Mouse (Mus musculus): ENCODE results near the gene Sfmbt2. TPM values are rescaled to one million over a fixed set of nuclear protein-coding genes. Genes with fewer than 3 reads are reported as not detected.
"Not testable (repeated sequence)": the region's sequence is repeated elsewhere in the genome, so short reads cannot be mapped to it uniquely, and the experiment has no call there.

Sfmbt2 gene
- polyA plus RNA-seq, 1 experiment from 2014 or later, result 2.3 TPM

DNA sequence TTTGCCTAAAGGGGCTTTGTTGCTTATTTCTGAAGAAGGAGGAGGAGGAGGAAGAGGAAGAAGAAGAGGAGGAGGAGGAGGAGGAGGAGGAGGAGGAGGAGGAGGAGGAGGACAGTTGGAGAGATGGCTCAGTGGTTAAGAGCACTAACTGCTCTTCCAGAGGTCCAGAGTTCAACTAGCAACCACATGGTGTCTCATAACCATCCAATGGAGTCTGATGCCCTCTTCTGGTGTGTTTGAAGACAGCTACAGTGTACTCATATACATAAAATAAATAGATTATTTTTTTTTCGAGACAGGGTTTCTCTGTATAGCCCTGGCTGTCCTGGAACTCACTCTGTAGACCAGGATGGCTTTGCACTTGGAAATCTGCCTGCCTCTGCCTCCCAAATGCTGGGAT is 26.2 kb upstream of the Sfmbt2 start:
- not testable (repeated sequence) for H3K4me3 ChIP-seq (ENCODE audit: low read depth, low read length); H3K27me3 ChIP-seq (ENCODE audit: control insufficient read depth, insufficient read depth, low read length); H3K9me3 ChIP-seq (ENCODE audit: control insufficient read depth, low read depth, low read length); ATAC-seq (ENCODE audit: insufficient number of reproducible peaks, insufficient read depth, low FRiP score, low read depth); H3K36me3 ChIP-seq (ENCODE audit: control insufficient read depth, insufficient read depth, low read length); H3K4me2 ChIP-seq (replicated peaks; ENCODE audit: low read depth, low read length); H3K27ac ChIP-seq (ENCODE audit: low read length); H3K9ac ChIP-seq (replicated peaks; ENCODE audit: low read depth, low read length); H3K4me1 ChIP-seq (ENCODE audit: control insufficient read depth, insufficient read depth, low read length)
- WGBS, result 88% methylated on average over 1 of the region's 1 CpGs

DNA sequence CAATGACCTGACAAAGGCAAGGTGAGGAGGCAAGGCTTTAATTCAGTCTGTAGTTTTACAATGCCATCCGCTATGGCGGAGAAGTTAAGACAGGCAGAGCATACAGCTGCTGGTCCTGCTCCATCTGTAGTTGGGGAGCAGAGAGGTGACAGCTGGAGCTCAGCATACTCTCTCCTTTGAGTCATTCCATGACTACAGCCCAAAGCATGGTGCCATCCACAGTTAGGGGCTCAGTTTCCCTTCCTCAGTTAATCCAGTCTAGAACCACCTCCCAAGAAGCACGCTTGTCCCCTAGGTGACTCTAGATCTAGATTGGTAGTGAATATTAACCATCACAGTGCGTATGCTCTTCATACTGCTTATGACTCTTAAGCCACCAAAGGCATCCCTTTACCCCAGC is 23.1 kb upstream of the Sfmbt2 start:
- no peak overlapping the region for H3K4me3 ChIP-seq (ENCODE audit: low read depth, low read length)
- no peaks in the 10 kb centered on the region for H3K9me3 ChIP-seq (ENCODE audit: control insufficient read depth, low read depth, low read length)
- H3K4me1 ChIP-seq (ENCODE audit: control insufficient read depth, insufficient read depth, low read length), result no peaks in the 10 kb centered on the region
- no peak for ATAC-seq (ENCODE audit: insufficient number of reproducible peaks, insufficient read depth, low FRiP score, low read depth)
- 81% methylated on average over 4 of the region's 4 CpGs for WGBS
- H3K27me3 ChIP-seq (ENCODE audit: control insufficient read depth, insufficient read depth, low read length), result no peaks in the 10 kb centered on the region
- H3K4me2 ChIP-seq (replicated peaks; ENCODE audit: low read depth, low read length), result no peak overlapping the region
- H3K27ac ChIP-seq (ENCODE audit: low read length), result no peak overlapping the region
- no peak overlapping the region for H3K9ac ChIP-seq (replicated peaks; ENCODE audit: low read depth, low read length)
- no peaks in the 10 kb centered on the region for H3K36me3 ChIP-seq (ENCODE audit: control insufficient read depth, insufficient read depth, low read length)

DNA sequence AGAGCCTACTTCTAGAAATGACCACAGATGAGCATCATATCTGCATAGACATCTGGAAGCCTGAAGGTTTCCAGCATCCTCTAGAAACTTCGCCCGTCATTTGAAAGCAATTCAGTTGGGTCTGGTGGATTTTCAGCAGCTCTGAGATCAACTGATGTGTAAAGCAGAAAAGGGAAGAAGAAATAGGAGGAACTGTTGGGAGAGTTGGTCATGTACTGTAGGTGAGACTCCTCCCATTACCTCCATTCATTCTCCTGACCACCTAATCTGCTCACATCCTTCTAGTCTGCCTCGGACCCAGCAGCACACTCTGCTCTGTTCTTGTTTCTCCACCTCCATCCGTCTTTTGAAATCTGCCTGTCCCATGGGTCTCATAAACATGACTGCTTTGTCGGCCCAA is 22.3 kb upstream of the Sfmbt2 start:
- Histone ChIP-seq H3K36me3 (ENCODE audit: control insufficient read depth, insufficient read depth, low read length) (no peaks in the 10 kb centered on the region), H3K27ac (ENCODE audit: low read length) (no peak overlapping the region), H3K4me2 (replicated peaks; ENCODE audit: low read depth, low read length) (no peak overlapping the region), H3K9ac (replicated peaks; ENCODE audit: low read depth, low read length) (no peak overlapping the region), H3K9me3 (ENCODE audit: control insufficient read depth, low read depth, low read length) (no peaks in the 10 kb centered on the region), H3K27me3 (ENCODE audit: control insufficient read depth, insufficient read depth, low read length) (no peaks in the 10 kb centered on the region), H3K4me1 (ENCODE audit: control insufficient read depth, insufficient read depth, low read length) (no peaks in the 10 kb centered on the region), H3K4me3 (ENCODE audit: low read depth, low read length) (no peak overlapping the region)
- WGBS, result 85% methylated on average over 5 of the region's 5 CpGs
- ATAC-seq (ENCODE audit: insufficient number of reproducible peaks, insufficient read depth, low FRiP score, low read depth), result no peak

DNA sequence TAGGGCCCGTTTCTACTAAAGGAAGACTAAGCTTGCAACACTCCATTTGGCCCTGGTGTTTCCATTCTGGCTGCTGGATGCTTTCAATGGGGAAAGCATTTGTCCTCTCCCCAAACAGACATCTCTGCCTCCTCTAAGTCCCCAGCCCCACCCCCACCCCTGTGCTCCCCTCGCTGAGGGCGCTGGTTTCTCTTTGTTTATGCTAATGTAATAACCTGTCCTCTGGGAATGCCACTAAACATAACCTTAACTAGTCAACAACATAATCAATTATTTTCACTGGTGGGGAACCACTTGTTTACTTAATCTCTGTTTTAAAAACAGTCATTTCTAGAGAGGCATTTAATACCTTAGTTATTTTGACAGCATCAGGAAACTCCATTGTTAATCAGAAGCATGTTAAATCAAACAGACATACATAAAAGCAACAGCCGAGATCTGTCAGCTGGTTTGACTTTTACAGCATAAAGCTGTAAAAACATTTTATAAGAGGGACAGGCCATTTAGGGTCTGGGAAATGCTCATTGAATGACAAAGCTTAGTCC is 20.0 kb upstream of the Sfmbt2 start:
- no peaks in the 10 kb centered on the region for H3K4me1 ChIP-seq (ENCODE audit: control insufficient read depth, insufficient read depth, low read length)
- WGBS, result 10% methylated on average over 4 of the region's 4 CpGs
- H3K4me3 ChIP-seq (ENCODE audit: low read depth, low read length), result no peak overlapping the region
- no peaks in the 10 kb centered on the region for H3K36me3 ChIP-seq (ENCODE audit: control insufficient read depth, insufficient read depth, low read length)
- H3K9ac ChIP-seq (replicated peaks; ENCODE audit: low read depth, low read length), result no peak overlapping the region
- no peaks in the 10 kb centered on the region for H3K9me3 ChIP-seq (ENCODE audit: control insufficient read depth, low read depth, low read length)
- H3K27ac ChIP-seq (ENCODE audit: low read length), result no peak overlapping the region
- no peak overlapping the region for H3K4me2 ChIP-seq (replicated peaks; ENCODE audit: low read depth, low read length)
- no peak for ATAC-seq (ENCODE audit: insufficient number of reproducible peaks, insufficient read depth, low FRiP score, low read depth)
- no peaks in the 10 kb centered on the region for H3K27me3 ChIP-seq (ENCODE audit: control insufficient read depth, insufficient read depth, low read length)

DNA sequence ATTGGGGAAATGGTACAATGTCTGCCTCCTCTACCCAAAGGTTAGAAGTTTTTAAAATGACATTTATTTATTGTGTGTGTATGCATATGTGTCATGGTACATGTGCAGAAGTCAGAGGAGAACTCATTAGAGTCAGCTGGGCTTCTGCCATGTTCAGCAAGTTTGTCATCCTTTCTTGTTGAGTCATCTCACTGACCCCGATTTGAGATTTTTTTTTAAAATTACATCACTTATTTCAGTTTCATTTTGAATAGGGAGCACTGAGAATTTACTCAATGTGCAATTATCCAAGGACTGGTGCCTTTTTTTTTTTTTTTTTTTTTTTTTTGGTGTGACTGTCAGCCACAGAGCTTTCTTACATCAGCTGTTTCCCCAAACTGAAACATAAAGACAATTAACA is 19.2 kb upstream of the Sfmbt2 start:
- no peaks in the 10 kb centered on the region for H3K27me3 ChIP-seq (ENCODE audit: control insufficient read depth, insufficient read depth, low read length)
- H3K9ac ChIP-seq (replicated peaks; ENCODE audit: low read depth, low read length), result no peak overlapping the region
- H3K4me3 ChIP-seq (ENCODE audit: low read depth, low read length), result no peak overlapping the region
- no peaks in the 10 kb centered on the region for H3K36me3 ChIP-seq (ENCODE audit: control insufficient read depth, insufficient read depth, low read length)
- H3K27ac ChIP-seq (ENCODE audit: low read length), result no peak overlapping the region
- WGBS, result 66% methylated on average over 1 of the region's 1 CpGs
- ATAC-seq (ENCODE audit: insufficient number of reproducible peaks, insufficient read depth, low FRiP score, low read depth), result no peak
- no peaks in the 10 kb centered on the region for H3K4me1 ChIP-seq (ENCODE audit: control insufficient read depth, insufficient read depth, low read length)
- H3K9me3 ChIP-seq (ENCODE audit: control insufficient read depth, low read depth, low read length), result no peaks in the 10 kb centered on the region
- no peak overlapping the region for H3K4me2 ChIP-seq (replicated peaks; ENCODE audit: low read depth, low read length)

DNA sequence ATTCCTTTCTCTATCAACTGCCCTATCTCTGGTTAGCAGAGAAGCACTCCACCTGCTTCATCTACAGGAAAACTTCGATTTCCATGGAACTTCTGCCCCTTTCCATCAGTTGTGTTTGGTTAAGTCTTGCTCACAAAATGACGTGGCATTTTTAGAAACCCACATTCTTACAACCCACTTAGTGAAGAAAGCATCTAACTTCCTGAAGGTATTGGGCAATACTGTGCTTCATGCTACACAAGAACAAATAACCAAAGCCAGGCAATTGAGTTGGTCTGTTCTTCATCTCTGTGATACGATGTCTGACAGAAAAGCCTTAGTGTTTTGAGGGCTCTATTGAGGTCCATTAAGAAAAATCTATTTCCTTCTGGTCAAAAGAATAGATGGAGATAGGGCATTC is 17.4 kb upstream of the Sfmbt2 start:
- Histone ChIP-seq H3K27ac (ENCODE audit: low read length) (no peak overlapping the region), H3K4me3 (ENCODE audit: low read depth, low read length) (no peak overlapping the region), H3K9ac (replicated peaks; ENCODE audit: low read depth, low read length) (no peak overlapping the region), H3K36me3 (ENCODE audit: control insufficient read depth, insufficient read depth, low read length) (no peaks in the 10 kb centered on the region), H3K27me3 (ENCODE audit: control insufficient read depth, insufficient read depth, low read length) (no peaks in the 10 kb centered on the region), H3K9me3 (ENCODE audit: control insufficient read depth, low read depth, low read length) (no peaks in the 10 kb centered on the region), H3K4me1 (ENCODE audit: control insufficient read depth, insufficient read depth, low read length) (no peaks in the 10 kb centered on the region), H3K4me2 (replicated peaks; ENCODE audit: low read depth, low read length) (no peak overlapping the region)
- ATAC-seq (ENCODE audit: insufficient number of reproducible peaks, insufficient read depth, low FRiP score, low read depth), result no peak
- WGBS, result 78% methylated on average over 3 of the region's 3 CpGs

DNA sequence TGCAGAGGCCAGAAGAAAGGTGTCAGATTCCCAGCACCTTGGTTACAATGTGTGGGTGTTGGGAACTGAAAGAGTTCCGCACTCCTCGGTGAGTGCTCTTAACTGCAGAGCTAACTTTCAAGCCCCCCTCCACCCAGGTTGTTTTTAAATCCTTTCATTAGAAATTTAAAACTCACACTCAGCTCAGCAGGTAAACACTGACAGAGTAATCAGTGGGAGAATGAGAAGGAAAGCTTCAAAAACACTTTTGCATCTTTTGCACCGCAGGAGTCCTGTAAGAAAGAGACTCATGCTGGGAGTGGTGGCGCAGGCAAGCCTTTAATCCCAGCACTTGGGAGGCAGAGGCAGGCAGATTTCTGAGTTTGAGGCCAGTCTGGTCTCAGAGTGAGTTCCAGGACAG is 16.4 kb upstream of the Sfmbt2 start:
- H3K4me2 ChIP-seq (replicated peaks; ENCODE audit: low read depth, low read length), result no peak overlapping the region
- H3K9ac ChIP-seq (replicated peaks; ENCODE audit: low read depth, low read length), result no peak overlapping the region
- no peak for ATAC-seq (ENCODE audit: insufficient number of reproducible peaks, insufficient read depth, low FRiP score, low read depth)
- no peaks in the 10 kb centered on the region for H3K9me3 ChIP-seq (ENCODE audit: control insufficient read depth, low read depth, low read length)
- no peak overlapping the region for H3K4me3 ChIP-seq (ENCODE audit: low read depth, low read length)
- H3K4me1 ChIP-seq (ENCODE audit: control insufficient read depth, insufficient read depth, low read length), result no peaks in the 10 kb centered on the region
- 73% methylated on average over 4 of the region's 4 CpGs for WGBS
- no peaks in the 10 kb centered on the region for H3K27me3 ChIP-seq (ENCODE audit: control insufficient read depth, insufficient read depth, low read length)
- no peaks in the 10 kb centered on the region for H3K36me3 ChIP-seq (ENCODE audit: control insufficient read depth, insufficient read depth, low read length)
- no peak overlapping the region for H3K27ac ChIP-seq (ENCODE audit: low read length)

DNA sequence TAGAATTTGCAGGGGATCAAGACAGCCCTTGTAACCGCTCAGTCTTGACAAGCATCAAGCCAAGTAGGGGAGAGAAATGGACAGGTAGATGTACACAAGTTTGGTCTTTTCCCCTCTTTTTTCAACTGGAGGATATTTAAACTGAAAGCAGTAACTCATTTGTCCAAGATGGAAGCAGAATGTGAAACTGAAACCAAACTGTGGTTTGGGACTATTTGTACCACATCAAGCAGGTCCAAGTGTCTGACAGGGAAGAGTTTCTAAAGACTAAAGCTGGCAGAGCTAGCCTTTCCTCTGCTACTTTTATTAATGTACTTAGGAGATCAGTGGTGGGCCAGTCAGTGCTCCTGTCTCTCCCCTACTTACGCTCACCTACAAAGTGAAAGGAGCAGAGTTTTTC is 10.4 kb upstream of the Sfmbt2 start:
- Histone ChIP-seq H3K4me3 (ENCODE audit: low read depth, low read length) (no peak overlapping the region), H3K27me3 (ENCODE audit: control insufficient read depth, insufficient read depth, low read length) (no peaks in the 10 kb centered on the region), H3K9ac (replicated peaks; ENCODE audit: low read depth, low read length) (no peak overlapping the region), H3K36me3 (ENCODE audit: control insufficient read depth, insufficient read depth, low read length) (no peaks in the 10 kb centered on the region), H3K27ac (ENCODE audit: low read length) (no peak overlapping the region), H3K4me1 (ENCODE audit: control insufficient read depth, insufficient read depth, low read length) (no peaks in the 10 kb centered on the region), H3K4me2 (replicated peaks; ENCODE audit: low read depth, low read length) (no peak overlapping the region), H3K9me3 (ENCODE audit: control insufficient read depth, low read depth, low read length) (no peaks in the 10 kb centered on the region)
- no peak for ATAC-seq (ENCODE audit: insufficient number of reproducible peaks, insufficient read depth, low FRiP score, low read depth)
- 87% methylated on average over 2 of the region's 2 CpGs for WGBS

DNA sequence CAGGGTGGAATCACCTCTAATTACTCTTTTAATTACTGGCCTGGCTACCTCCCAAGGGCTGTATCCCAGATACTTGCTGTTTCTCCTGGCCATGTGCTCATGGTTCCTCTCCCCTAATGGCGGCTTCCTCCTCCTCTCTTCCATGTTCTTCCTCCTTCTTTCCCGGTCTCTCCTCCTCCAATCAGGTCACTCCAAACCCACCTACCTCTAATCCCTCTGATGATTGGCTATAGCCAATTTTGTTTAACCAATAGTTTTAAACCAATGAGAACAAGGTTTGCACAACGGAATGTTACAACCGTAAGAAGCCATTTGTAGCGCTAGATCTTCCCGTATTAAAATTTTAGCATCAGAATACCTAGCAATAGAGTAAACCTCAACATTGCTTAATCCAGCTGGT is 5.2 kb upstream of the Sfmbt2 start:
- no peak overlapping the region for H3K27ac ChIP-seq (ENCODE audit: low read length)
- H3K4me2 ChIP-seq (replicated peaks; ENCODE audit: low read depth, low read length), result no peak overlapping the region
- H3K4me3 ChIP-seq (ENCODE audit: low read depth, low read length), result no peak overlapping the region
- H3K9ac ChIP-seq (replicated peaks; ENCODE audit: low read depth, low read length), result no peak overlapping the region
- H3K27me3 ChIP-seq (ENCODE audit: control insufficient read depth, insufficient read depth, low read length), result peaks cover 10% of the 10 kb centered on the region; the same call in 1 of the 2 replicates
- ATAC-seq (ENCODE audit: insufficient number of reproducible peaks, insufficient read depth, low FRiP score, low read depth), result no peak
- H3K9me3 ChIP-seq (ENCODE audit: control insufficient read depth, low read depth, low read length), result no peaks in the 10 kb centered on the region
- H3K36me3 ChIP-seq (ENCODE audit: control insufficient read depth, insufficient read depth, low read length), result no peaks in the 10 kb centered on the region
- no peaks in the 10 kb centered on the region for H3K4me1 ChIP-seq (ENCODE audit: control insufficient read depth, insufficient read depth, low read length)
- 91% methylated on average over 6 of the region's 6 CpGs for WGBS

Data from stomach, embryonic 14.5 days (tissue).